Mouse (Mus musculus) limb, embryonic 12.5 days (tissue): ENCODE data around the gene Ncoa5. TPM values are rescaled to one million over a fixed set of nuclear protein-coding genes. Genes with fewer than 3 reads are reported as not detected.

Experiments used
- ATAC-seq: fragments of 200-750 bp; cut with Nextera tagmentation; 2 replicates; pipeline ENCODE4 v1.8.0; 2017; ENCODE audit warnings: low read depth, moderate TSS enrichment; ENCODE audit not compliant: insufficient number of reproducible peaks, insufficient read depth, low FRiP score, low TSS enrichment
- H3K27ac ChIP-seq: fragments of 300-500 bp; sonication (generic); 2 replicates; pipeline ENCODE4 v1.5.1; 2016; ENCODE audit warnings: mild to moderate bottlenecking, moderate library complexity
- H3K27me3 ChIP-seq: fragments of 300-500 bp; sonication (generic); 2 replicates; pipeline ENCODE4 v1.6.1; 2016; ENCODE audit warnings: mild to moderate bottlenecking, moderate library complexity
- H3K36me3 ChIP-seq: fragments of 300-500 bp; sonication (generic); 2 replicates; pipeline ENCODE4 v1.6.1; 2016; ENCODE audit warnings: mild to moderate bottlenecking, moderate library complexity
- H3K4me1 ChIP-seq: fragments of 300-500 bp; sonication (generic); replicated peaks from 2 replicates; pipeline ENCODE4 v1.6.1; 2016
- H3K4me2 ChIP-seq: fragments of 300-500 bp; sonication (generic); 2 replicates; pipeline ENCODE4 v1.6.1; 2016; ENCODE audit warnings: mild to moderate bottlenecking, moderate library complexity
- H3K4me3 ChIP-seq: fragments of 300-500 bp; sonication (generic); replicated peaks from 2 replicates; pipeline ENCODE4 v1.5.1; 2016; ENCODE audit warnings: mild to moderate bottlenecking
- H3K9ac ChIP-seq: fragments of 300-500 bp; sonication (generic); replicated peaks from 2 replicates; pipeline ENCODE4 v1.6.1; 2016; ENCODE audit warnings: mild to moderate bottlenecking, moderate library complexity
- H3K9me3 ChIP-seq: fragments of 300-500 bp; sonication (generic); 2 replicates; pipeline ENCODE4 v1.6.1; 2016; ENCODE audit warnings: mild to moderate bottlenecking, moderate library complexity
- WGBS: fragments of 180-500 bp; shearing (Covaris S2); methylation state at CpG from one replicate; pipeline ENCODE4 v1.1.7; 2016; 5-methylcytosine and 5-hydroxymethylcytosine counted together
- polyA plus RNA-seq: library from polyadenylated mRNA; unstranded; fragments of >200 nt; fragmentation: Nextera tagmentation; extraction: Ambion mirVana; gene quantifications from 2 replicates; pipeline ENCODE4 v1.2.1, GENCODE M21; 2016

The Ncoa5 gene
- polyA plus RNA-seq, 1 experiment from 2014 or later: 125 TPM

DNA sequence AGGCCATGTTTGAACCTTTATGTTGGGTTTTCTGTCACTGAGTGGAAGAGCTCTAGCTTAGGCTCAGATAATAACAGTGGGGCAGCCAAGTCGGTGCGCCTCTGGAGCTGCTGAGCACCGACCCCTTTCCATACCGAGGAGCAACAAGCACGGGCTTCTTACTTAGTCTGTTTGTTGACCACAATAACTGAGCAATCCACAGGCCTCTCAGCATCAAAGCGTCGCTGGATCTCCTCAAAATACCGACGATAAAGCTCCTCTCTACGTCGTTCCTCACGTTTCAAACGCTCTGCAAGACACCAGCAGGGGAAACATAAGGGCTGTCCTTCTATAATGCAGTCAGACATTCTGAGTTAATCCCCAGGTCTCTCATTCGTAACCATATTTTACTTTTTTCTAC, 25.5 kb downstream of the Ncoa5 start:
- no peak overlapping the region for H3K9ac ChIP-seq
- no peak overlapping the region for H3K4me3 ChIP-seq
- H3K4me2 ChIP-seq: no peak overlapping the region
- no peak for ATAC-seq
- no peaks in the 10 kb centered on the region for H3K9me3 ChIP-seq
- no peaks in the 10 kb centered on the region for H3K4me1 ChIP-seq
- 95% methylated on average over 14 of the region's 14 CpGs for WGBS
- no peak overlapping the region for H3K27ac ChIP-seq
- H3K27me3 ChIP-seq: no peaks in the 10 kb centered on the region
- H3K36me3 ChIP-seq: peaks cover 93% of the 10 kb centered on the region

DNA sequence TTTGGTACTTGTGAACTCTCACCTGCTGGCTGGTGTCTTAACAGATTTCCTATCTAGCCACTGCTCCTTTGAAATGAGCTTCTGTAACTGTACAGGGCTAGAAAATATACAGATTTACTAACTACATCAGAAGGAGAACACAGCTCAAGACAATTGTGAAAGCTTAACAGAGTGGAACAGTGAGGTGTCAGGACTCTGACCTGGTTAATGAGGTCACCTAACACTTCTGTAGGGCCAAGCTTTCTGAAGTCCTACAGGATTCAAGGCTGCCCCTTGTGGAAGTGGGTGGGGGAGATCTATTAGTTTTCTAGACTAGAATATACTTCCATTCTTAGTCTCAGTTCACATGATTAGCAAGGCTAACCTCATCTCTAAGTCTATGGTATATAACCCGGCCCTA, 26.7 kb downstream of the Ncoa5 start:
- Histone ChIP-seq H3K27ac (no peak overlapping the region), H3K4me1 (no peaks in the 10 kb centered on the region), H3K4me2 (no peak overlapping the region), H3K9me3 (no peaks in the 10 kb centered on the region), H3K27me3 (no peaks in the 10 kb centered on the region), H3K36me3 (peaks cover 100% of the 10 kb centered on the region), H3K4me3 (no peak overlapping the region), H3K9ac (no peak overlapping the region)
- ATAC-seq: no peak
- 96% methylated on average over 1 of the region's 1 CpGs for WGBS

DNA sequence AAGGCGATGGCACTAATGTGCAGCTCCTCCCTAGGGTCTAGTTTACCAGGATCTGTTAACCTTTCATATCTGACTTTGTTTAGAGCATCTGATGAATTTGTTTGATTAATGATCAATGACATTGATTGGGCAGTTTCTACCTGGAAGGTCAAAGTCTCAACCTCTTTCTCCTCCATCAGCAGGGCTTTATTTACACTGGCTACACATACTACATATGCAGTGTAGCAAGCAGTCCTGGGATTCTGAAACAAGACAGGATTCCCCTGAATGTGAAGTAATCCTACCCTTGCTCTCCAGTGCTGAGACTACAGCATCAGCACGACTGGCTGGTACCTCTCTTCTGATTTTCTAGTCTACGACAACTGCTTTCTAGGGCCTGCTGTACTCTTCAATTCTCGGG, 27.9 kb downstream of the Ncoa5 start:
- H3K4me2 ChIP-seq: no peak overlapping the region
- H3K36me3 ChIP-seq: peaks cover 100% of the 10 kb centered on the region
- no peak overlapping the region for H3K4me3 ChIP-seq
- no peak overlapping the region for H3K9ac ChIP-seq
- 93% methylated on average over 4 of the region's 4 CpGs for WGBS
- no peaks in the 10 kb centered on the region for H3K27me3 ChIP-seq
- H3K9me3 ChIP-seq: no peaks in the 10 kb centered on the region
- H3K27ac ChIP-seq: no peak overlapping the region
- H3K4me1 ChIP-seq: no peaks in the 10 kb centered on the region
- no peak for ATAC-seq

DNA sequence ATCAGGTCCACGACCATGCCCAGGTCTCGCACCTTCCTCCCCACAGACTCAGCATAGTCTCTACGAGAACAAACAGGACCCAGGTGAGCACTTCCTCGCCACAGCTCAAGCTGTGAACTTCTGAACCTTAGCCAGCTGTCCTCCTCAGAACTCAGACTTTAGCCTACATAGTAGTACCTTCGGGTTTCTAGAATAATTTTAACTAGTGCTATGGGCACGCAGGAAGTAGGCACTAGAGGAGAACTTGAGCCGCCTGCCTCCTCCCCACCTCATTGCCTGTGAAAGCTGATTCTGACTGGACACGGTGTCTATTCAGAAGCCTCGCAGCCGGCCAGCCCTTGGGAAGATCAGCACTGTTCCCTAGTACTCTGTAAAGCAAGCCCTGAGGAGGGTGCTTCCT, 30.4 kb downstream of the Ncoa5 start:
- no peak overlapping the region for H3K4me2 ChIP-seq
- ATAC-seq: no peak
- peaks cover 100% of the 10 kb centered on the region for H3K36me3 ChIP-seq
- no peaks in the 10 kb centered on the region for H3K9me3 ChIP-seq
- H3K27me3 ChIP-seq: peaks cover 19% of the 10 kb centered on the region
- H3K4me1 ChIP-seq: no peaks in the 10 kb centered on the region
- H3K27ac ChIP-seq: no peak overlapping the region
- no peak overlapping the region for H3K4me3 ChIP-seq
- WGBS: 78% methylated on average over 10 of the region's 10 CpGs
- H3K9ac ChIP-seq: no peak overlapping the region

DNA sequence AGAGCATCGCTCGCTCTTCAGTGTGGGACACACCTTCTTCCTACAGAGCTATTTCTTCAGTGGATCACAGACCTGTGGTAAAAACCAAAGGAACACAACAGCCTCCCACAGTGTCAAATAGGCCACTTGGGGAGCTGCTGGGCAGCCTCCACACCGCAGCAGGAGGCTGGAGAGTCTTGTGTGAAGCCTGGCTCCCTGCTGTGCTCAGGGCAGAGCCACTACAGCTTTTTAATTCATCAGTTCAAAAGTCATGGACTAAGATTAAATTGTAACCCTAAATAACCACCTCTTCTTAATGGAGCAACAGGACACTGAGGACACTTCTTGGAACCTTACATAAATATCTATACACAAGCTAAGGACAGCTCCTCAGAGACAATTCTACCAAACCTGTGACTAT, 31.6 kb downstream of the Ncoa5 start:
- H3K4me3 ChIP-seq: no peak overlapping the region
- 90% methylated on average over 3 of the region's 3 CpGs for WGBS
- ATAC-seq: no peak
- H3K4me2 ChIP-seq: no peak overlapping the region
- no peak overlapping the region for H3K27ac ChIP-seq
- H3K9me3 ChIP-seq: no peaks in the 10 kb centered on the region
- H3K36me3 ChIP-seq: peaks cover 95% of the 10 kb centered on the region
- H3K27me3 ChIP-seq: peaks cover 30% of the 10 kb centered on the region
- H3K9ac ChIP-seq: no peak overlapping the region
- H3K4me1 ChIP-seq: peaks cover 8% of the 10 kb centered on the region

DNA sequence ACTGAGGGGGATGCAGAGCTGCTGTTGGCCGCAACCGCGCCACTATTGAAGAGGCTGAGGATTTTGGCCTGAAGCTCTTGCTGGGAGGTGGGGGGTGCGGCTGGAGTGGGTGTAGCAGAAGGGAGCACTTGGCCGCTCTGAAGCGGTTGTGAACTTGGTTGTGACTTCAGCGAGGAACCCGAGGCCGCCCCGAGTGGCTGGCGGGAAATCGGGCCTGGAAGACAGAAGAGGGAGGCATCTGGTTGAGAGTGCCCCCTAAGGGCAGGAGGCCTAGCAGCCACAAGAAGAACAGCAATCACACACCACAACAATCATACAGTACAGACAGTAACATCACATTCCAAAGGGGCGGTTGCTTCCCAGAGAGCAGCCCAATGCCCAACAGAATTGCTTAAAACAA, 32.7 kb downstream of the Ncoa5 start:
- H3K4me2 ChIP-seq: no peak overlapping the region
- no peak for ATAC-seq
- no peak overlapping the region for H3K4me3 ChIP-seq
- no peak overlapping the region for H3K9ac ChIP-seq
- H3K36me3 ChIP-seq: peaks cover 83% of the 10 kb centered on the region
- H3K9me3 ChIP-seq: no peaks in the 10 kb centered on the region
- H3K4me1 ChIP-seq: peaks cover 20% of the 10 kb centered on the region
- WGBS: 93% methylated on average over 13 of the region's 13 CpGs
- H3K27ac ChIP-seq: no peak overlapping the region
- peaks cover 42% of the 10 kb centered on the region for H3K27me3 ChIP-seq

DNA sequence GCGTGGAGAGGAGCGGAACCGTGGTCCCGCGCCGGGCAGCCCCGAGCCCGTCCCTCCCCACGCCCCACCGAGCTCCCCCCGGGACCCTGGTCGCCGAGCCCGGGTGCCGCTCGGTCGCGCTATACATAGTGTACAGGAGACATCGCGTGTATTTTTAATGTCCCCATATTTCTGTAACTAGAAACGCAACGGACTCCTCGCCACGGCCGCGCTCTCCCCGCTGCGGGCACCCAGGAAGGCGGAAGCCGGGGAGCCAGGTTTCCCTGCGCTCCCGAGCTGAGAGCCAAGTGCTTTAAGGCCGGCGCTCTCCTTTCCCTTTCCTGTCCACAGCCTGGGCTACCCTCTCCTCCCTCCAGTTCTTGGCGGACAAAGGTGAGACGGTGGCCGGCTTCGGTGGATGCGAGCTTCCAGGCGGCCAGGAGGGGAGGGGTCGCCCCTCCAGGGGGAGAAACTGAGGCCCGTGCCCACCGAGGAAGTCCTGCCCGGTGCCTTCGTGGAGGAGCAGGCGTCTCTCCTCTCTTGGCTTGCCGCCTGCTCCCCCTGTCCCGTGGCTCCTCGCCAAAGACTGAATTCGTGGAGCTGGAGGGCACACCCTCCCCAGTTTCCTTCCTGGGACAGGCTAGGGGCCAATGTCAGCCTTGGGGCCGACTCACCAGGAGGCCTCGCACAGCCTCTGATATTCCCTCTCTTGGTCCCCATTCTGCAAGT, 36.8 kb downstream of the Ncoa5 start:
- Histone ChIP-seq H3K4me3 (peak overlapping the region; percentile 39), H3K27me3 (peaks cover 80% of the 10 kb centered on the region), H3K27ac (no peak overlapping the region), H3K9ac (peak overlapping the region; percentile 45), H3K4me2 (peak overlapping the region; percentile 60), H3K9me3 (no peaks in the 10 kb centered on the region), H3K36me3 (peaks cover 43% of the 10 kb centered on the region), H3K4me1 (peaks cover 20% of the 10 kb centered on the region)
- 1% methylated on average over 48 of the region's 52 CpGs for WGBS
- ATAC-seq: no peak

DNA sequence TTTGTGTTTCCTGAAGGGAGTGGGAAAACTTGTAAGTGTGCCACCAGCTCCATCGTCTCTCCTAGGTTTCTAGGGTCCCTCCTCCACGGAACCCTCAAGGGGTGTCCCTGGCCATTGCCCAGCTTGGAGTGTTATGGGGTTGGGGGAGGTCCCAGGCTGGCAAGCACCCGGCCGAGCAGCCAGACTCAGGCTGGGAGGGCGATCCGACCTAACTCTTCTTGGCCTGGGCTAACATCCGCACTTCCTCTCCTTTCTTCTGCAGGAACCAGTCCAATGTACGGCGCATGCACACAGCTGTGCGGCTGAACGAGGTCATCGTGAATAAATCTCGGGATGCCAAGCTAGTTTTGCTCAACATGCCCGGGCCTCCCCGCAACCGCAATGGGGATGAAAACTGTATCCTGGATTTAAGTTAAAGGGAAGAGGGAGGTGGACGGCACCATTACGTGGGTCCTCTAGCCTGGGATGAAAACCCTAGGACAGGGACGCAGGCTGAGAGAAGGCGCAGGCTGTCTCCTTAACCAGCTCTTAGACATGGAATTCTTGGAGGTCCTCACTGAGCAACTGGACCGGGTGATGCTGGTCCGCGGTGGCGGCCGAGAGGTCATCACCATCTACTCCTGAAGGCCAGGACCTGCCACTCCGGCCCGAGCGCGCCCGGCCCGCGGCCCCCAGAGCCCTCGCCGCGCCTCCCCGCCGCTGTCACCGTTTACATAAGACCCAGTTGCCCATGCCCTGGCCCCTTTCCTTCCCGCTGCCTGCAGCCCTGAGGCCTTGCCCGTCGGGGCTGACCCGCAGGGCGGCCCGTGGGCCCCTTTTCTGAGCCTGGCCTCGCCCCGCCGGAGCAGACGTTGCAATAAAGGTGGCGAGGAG, 37.6 kb downstream of the Ncoa5 start:
- Histone ChIP-seq H3K27ac (no peak overlapping the region), H3K36me3 (peaks cover 35% of the 10 kb centered on the region), H3K4me1 (peaks cover 20% of the 10 kb centered on the region), H3K9me3 (no peaks in the 10 kb centered on the region), H3K4me3 (peak overlapping the region; percentile 39), H3K27me3 (peaks cover 86% of the 10 kb centered on the region), H3K4me2 (peak overlapping the region; percentile 60), H3K9ac (peak overlapping the region; percentile 45)
- 11% methylated on average over 46 of the region's 49 CpGs for whole genome bisulfite sequencing
- no peak for ATAC-seq

DNA sequence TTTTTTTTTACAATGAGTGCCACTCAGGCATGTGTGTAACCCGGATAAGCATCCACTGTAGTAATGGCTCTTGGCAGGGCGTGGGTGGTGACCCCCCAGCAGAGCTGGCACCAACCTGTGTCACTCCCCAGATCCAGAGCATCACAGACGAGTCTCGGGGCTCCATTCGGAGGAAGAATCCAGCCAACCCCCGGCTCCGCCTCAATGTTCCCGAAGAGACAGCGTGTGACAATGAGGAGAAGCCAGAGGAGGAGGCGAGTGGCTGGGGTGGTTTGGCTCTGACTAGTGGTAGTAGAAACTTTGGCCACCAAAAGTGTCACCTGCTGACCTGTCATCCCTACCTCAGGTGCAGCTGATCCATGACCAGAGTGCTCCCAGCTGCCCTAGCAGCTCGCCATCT, 38.7 kb downstream of the Ncoa5 start:
- Histone ChIP-seq H3K4me3 (no peak overlapping the region), H3K4me1 (peaks cover 20% of the 10 kb centered on the region), H3K9me3 (no peaks in the 10 kb centered on the region), H3K36me3 (peaks cover 24% of the 10 kb centered on the region), H3K27me3 (peaks cover 89% of the 10 kb centered on the region), H3K9ac (no peak overlapping the region), H3K4me2 (no peak overlapping the region), H3K27ac (no peak overlapping the region)
- 66% methylated on average over 11 of the region's 11 CpGs for WGBS
- no peak for ATAC-seq

DNA sequence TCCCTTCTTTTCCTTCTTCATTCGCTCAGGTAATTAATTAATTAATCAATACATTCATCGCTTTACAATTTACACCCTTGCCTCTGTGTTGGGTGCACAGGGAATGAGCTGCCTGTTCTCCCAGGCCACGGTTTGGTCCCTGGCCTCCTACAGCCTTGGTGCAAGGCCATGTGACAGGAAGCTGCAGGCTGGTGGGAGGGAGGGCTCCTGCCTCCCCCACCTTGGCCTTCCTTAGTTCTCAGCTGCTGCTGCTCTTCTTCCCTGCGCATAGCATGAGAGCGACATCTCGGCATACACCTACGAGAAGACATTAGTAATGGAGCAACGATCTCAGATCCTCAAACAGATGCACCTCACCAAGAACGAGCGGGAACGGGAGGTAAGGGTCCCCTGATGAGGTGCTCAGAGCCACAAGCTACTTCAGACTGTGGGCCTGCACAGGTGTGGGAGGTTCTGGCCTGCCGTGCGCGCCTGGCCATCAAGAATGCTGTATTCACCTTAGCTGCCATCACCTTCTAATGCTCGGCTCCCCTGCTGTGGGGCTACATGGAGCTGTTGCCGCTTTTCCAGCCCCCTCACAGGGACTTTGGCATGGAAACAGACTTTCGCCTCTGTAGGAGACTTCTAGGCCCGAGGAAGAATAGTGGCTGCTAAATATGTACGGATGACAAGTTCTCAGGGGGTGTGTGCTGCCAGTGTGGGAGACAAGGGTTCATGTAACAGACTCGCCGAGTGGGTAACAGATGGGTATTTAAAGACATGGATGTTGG, 39.8 kb downstream of the Ncoa5 start:
- H3K27ac ChIP-seq: no peak overlapping the region
- peaks cover 12% of the 10 kb centered on the region for H3K36me3 ChIP-seq
- ATAC-seq: no peak
- H3K4me1 ChIP-seq: peaks cover 20% of the 10 kb centered on the region
- H3K9me3 ChIP-seq: no peaks in the 10 kb centered on the region
- no peak overlapping the region for H3K4me3 ChIP-seq
- no peak overlapping the region for H3K9ac ChIP-seq
- 54% methylated on average over 21 of the region's 21 CpGs for WGBS
- peaks cover 78% of the 10 kb centered on the region for H3K27me3 ChIP-seq
- H3K4me2 ChIP-seq: no peak overlapping the region

DNA sequence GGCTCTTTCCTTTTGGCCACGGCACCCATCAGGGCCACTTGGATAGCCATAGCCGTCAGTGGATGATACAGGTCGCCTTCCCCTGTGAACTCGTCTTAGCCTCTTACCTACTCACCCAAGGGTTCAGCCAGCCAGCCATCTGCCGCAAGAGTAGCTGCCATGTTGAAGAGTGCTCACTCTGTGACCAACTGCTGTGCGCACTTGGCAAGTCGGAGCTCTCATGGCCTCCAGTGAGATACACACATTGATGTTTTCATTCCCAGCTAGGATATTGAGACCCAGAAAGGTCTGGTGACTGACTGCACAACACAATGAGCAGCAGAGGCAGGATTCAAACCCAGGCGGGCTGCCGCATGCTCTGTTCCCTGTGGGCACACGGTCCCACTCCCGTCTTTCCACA, 40.5 kb downstream of the Ncoa5 start:
- Histone ChIP-seq H3K27me3 (peaks cover 71% of the 10 kb centered on the region), H3K9ac (no peak overlapping the region)

More for the DNA sequence above, 40.5 kb downstream of the Ncoa5 start:
- Histone ChIP-seq H3K9me3 (no peaks in the 10 kb centered on the region), H3K4me1 (peaks cover 20% of the 10 kb centered on the region), H3K4me2 (no peak overlapping the region), H3K27ac (no peak overlapping the region), H3K4me3 (no peak overlapping the region), H3K36me3 (peaks cover 5% of the 10 kb centered on the region)
- ATAC-seq: no peak
- 85% methylated on average over 11 of the region's 11 CpGs for WGBS
